Mouse (Mus musculus) liver, postnatal 0 days (tissue): ENCODE data around the gene Mef2a.

Source experiments
- CTCF ChIP-seq: sonication (generic); IDR thresholded peaks from 2 replicates; pipeline ENCODE4 v1.5.1; 2016; ENCODE audit warnings: antibody characterized with exemption, low read depth
- EP300 ChIP-seq: IDR thresholded peaks from 2 replicates; pipeline ENCODE4 v1.6.1; 2016; ENCODE audit warnings: antibody characterized with exemption, low read depth, mild to moderate bottlenecking

DNA sequence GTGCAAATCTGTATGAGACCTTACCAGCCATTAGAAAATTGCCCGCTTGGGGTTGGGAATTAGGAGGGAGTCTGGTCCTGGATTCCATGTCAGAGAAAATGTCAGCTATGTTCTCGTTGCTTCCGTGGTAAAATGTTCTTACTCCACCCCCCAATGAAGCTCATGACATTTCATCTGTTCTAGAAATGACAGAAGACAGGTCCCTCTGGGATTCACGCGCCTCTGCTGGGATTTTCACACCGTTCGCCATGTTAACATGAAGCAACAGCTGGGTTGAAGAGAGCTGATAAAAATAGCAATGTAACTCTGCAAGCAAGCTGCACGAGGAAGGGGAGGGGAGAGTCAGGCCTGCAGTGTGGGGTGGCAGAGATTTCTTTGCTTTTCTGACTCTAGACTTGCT lies 42.1 kb upstream of the Mef2a start:
- no peak for TF ChIP-seq CTCF
- no peak for TF ChIP-seq EP300
